Mouse (Mus musculus) hindbrain, embryonic 14.5 days (tissue): ENCODE results near the gene Exosc3. TPM values are rescaled to one million over a fixed set of nuclear protein-coding genes. Genes with fewer than 3 reads are reported as not detected.

ENCODE experiments used
- ATAC-seq: fragments of 200-750 bp; cut with Nextera tagmentation; 2 replicates; pipeline ENCODE4 v1.8.0; 2017; ENCODE audit warnings: moderate number of reproducible peaks, mild to moderate bottlenecking, moderate TSS enrichment, moderate library complexity; ENCODE audit not compliant: low FRiP score
- DNase-seq: peaks from one replicate; pipeline ENCODE4 v3.0.0-alpha.2; 2015; ENCODE audit warnings: low spot score
- H3K27ac ChIP-seq: fragments of 300-500 bp; sonication (generic); 2 replicates; pipeline ENCODE4 v1.5.1; 2014; ENCODE audit warnings: mild to moderate bottlenecking, moderate library complexity
- H3K27me3 ChIP-seq: fragments of 300-500 bp; sonication (generic); 2 replicates; pipeline ENCODE4 v1.6.1; 2014; ENCODE audit warnings: mild to moderate bottlenecking, low read length, mixed read lengths; ENCODE audit not compliant: control insufficient read depth, insufficient read depth
- H3K36me3 ChIP-seq: fragments of 300-500 bp; sonication (generic); replicated peaks from 2 replicates; pipeline ENCODE4 v1.6.1; 2014; ENCODE audit not compliant: control insufficient read depth, insufficient read depth
- H3K4me1 ChIP-seq: fragments of 300-500 bp; sonication (generic); replicated peaks from 2 replicates; pipeline ENCODE4 v1.6.1; 2014; ENCODE audit warnings: antibody characterized with exemption, low read length, mixed read lengths; ENCODE audit not compliant: control insufficient read depth, insufficient read depth
- H3K4me2 ChIP-seq: fragments of 300-500 bp; sonication (generic); replicated peaks from 2 replicates; pipeline ENCODE4 v1.6.1; 2014; ENCODE audit warnings: mild to moderate bottlenecking, moderate library complexity
- H3K4me3 ChIP-seq: fragments of 300-500 bp; sonication (generic); replicated peaks from 2 replicates; pipeline ENCODE4 v1.5.1; 2014; ENCODE audit warnings: mild to moderate bottlenecking, low read length
- H3K9ac ChIP-seq: fragments of 300-500 bp; sonication (generic); 2 replicates; pipeline ENCODE4 v1.6.1; 2014
- H3K9me3 ChIP-seq: fragments of 300-500 bp; sonication (generic); 2 replicates; pipeline ENCODE4 v1.6.1; 2016; ENCODE audit warnings: low read length; ENCODE audit not compliant: control insufficient read depth
- WGBS: fragments of 180-500 bp; shearing (Covaris S2); extraction: QIAGEN DNeasy Blood & Tissue Kit; methylation state at CpG from one replicate; pipeline ENCODE4 v1.1.7; 2014; 5-methylcytosine and 5-hydroxymethylcytosine counted together
- polyA plus RNA-seq: library from polyadenylated mRNA; unstranded; fragments of >200 nt; fragmentation: Nextera tagmentation; extraction: Ambion mirVana; gene quantifications from 2 replicates; pipeline ENCODE4 v1.2.1, GENCODE M21; 2014

Exosc3 gene
- polyA plus RNA-seq, 1 experiment from 2014 or later: 32.2 TPM

DNA sequence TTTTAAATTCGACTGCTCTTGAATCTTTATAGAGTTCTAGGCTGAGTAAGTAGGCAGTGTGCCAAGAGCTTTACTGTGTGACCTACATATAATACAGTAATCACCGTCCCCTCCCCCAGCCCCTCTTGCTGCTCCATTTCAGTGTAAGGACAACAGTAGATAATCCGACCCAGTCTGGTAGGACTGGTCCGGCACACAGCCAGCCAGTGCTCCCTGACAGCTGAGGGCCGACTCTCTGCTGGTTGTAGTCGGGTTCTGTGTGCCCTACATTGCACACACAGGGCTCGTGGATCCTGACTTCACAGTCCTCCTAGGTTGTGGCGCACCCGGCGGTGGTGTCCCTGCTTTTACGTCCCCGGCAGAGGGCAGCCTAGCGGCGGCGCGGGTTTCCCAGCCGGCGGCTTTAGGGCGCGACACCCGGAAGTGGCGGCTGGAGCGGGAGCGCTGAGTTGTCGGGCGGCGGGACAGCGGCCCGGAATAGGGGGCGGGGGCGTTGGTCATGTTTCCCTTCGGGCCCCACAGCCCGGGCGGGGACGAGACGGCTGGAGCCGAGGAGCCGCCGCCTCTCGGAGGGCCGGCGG lies 773 bp downstream of the Exosc3 start, which contains the start of gene Dcaf10:
Dcaf10 (plus strand) TSS at position 433 of the 581 bp plus-strand sequence.
- Histone ChIP-seq H3K27me3 (no peaks in the 10 kb centered on the region), H3K9me3 (no peaks in the 10 kb centered on the region), H3K36me3 (no peaks in the 10 kb centered on the region), H3K4me3 (peak within 1 kb of the TSS; percentile 83), H3K4me1 (peaks cover 22% of the 10 kb centered on the region), H3K9ac (peak within 1 kb of the TSS; percentile 87), H3K4me2 (peak within 1 kb of the TSS; percentile 86), H3K27ac (peak within 1 kb of the TSS; percentile 81)
- WGBS: under 1% methylated on average over 39 of the region's 42 CpGs
- peak; percentile 93 for DNase-seq
- peak; percentile 94 for ATAC-seq

DNA sequence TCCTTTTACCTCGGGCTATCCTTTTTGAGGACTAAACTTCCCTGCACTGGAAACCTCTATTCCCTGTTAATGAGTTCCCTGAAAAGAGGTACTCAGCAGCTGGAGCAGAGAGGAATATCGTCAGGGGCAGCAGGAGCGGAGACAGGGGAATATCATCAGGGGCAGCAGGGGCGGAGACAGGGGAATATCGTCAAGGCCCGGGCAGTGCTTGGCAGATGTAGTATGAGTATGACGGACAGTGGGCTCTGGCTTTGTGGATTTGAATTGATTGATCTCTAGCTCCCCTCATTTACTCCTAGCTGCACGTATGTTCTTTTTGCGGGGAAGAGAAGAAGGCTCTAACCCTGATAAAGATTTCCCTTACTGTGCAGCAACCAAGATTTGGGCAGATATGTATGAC lies 1.3 kb downstream of the Exosc3 start:
- Histone ChIP-seq H3K4me1 (peaks cover 22% of the 10 kb centered on the region), H3K27me3 (no peaks in the 10 kb centered on the region), H3K36me3 (no peaks in the 10 kb centered on the region), H3K9me3 (no peaks in the 10 kb centered on the region), H3K9ac (peak overlapping the region; percentile 87), H3K27ac (peak overlapping the region; percentile 81), H3K4me2 (peak overlapping the region; percentile 86), H3K4me3 (peak overlapping the region; percentile 83; the same call in 1 of the 2 replicates)
- 44% methylated on average over 9 of the region's 9 CpGs for WGBS
- DNase-seq (no peak), ATAC-seq (no peak)

DNA sequence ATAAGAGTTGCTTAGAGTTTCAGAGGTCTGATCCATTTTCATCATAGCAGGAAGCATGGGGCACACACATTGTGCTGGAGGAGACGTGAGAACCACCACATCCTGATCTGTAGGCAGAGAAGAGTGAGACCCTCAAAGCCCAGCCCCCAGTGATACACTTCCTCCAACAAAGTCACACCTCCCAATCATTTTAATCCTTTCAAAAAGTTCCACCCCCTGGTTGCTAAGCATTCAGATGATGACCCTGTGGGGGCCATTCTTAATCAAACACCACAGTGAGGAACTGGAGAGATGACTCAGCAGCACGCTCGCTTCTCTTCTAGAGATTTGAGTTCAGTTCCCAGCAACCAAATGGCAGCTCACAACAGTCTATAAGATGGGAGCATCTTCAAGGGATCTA lies 10.1 kb downstream of the Exosc3 start:
- no peak for ATAC-seq
- Histone ChIP-seq H3K4me1 (no peaks in the 10 kb centered on the region), H3K36me3 (no peaks in the 10 kb centered on the region), H3K9ac (no peak overlapping the region), H3K27ac (no peak overlapping the region), H3K9me3 (no peaks in the 10 kb centered on the region), H3K27me3 (no peaks in the 10 kb centered on the region), H3K4me3 (no peak overlapping the region), H3K4me2 (no peak overlapping the region)
- DNase-seq: no peak
- WGBS: 68% methylated on average over 3 of the region's 3 CpGs

DNA sequence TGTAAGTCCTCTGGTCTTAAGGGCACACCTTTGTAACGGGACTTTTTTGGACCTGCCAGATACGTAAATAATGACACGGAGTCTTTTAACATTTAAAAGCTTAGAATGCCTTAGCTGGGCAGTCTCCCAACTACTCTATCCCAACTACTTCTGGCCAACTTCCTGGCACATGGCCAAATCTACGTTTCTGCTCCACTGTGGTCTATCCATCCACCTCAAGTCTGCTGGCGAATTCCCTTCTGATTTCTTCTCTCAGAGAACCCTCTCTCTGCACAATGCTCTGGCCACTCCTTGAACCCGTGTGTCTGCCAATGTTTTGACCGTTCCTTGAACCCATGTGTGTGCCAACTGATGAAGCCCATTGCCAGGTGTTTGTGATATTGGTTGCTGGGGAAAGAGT lies 11.4 kb downstream of the Exosc3 start:
- Histone ChIP-seq H3K4me3 (no peak overlapping the region), H3K36me3 (no peaks in the 10 kb centered on the region), H3K27ac (no peak overlapping the region), H3K4me1 (no peaks in the 10 kb centered on the region), H3K27me3 (no peaks in the 10 kb centered on the region), H3K9ac (no peak overlapping the region), H3K9me3 (no peaks in the 10 kb centered on the region), H3K4me2 (no peak overlapping the region)
- DNase-seq (no peak), ATAC-seq (no peak)
- 81% methylated on average over 7 of the region's 7 CpGs for WGBS

DNA sequence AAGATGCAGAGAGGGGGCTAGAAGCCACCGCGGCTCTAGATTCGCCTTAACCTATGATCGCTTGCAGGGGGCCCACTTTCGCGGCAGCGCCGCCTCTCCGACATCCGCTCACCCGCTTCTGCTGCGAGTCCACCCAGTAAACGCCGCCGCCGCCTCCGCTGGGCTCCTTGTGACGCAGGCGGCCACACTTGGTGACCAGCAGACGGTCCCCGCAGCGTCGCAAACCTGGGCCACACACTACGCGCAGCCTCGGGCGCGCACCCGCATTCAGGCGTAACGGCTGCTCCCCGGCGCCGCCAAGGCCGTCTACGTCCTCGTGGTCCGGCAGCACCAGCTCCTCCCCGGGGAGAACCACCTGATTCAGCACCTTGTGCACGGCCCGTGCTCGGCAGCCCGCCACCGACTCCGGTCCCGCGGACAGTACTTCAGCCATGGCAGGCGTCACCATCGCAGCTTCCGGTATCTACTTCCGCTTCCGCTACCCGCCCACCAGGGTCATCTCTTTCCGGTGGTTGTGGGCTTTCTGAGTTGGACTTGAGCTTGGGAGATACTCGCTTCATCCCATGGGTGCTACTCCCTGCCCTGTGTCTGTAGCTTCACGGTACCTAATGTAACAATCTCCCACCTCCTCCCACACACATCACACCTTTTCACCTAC lies 22.2 kb downstream of the Exosc3 start:
- peaks cover 15% of the 10 kb centered on the region for H3K4me1 ChIP-seq
- H3K36me3 ChIP-seq: peaks cover 32% of the 10 kb centered on the region
- ATAC-seq (peak; percentile 90), DNase-seq (peak; percentile 81)
- peak overlapping the region; percentile 90 for H3K9ac ChIP-seq
- peak overlapping the region; percentile 92 for H3K4me2 ChIP-seq
- H3K27ac ChIP-seq: peak overlapping the region; percentile 90
- no peaks in the 10 kb centered on the region for H3K9me3 ChIP-seq
- WGBS: 1% methylated on average over 56 of the region's 56 CpGs
- peak overlapping the region; percentile 95 for H3K4me3 ChIP-seq
- peaks cover 30% of the 10 kb centered on the region for H3K27me3 ChIP-seq

DNA sequence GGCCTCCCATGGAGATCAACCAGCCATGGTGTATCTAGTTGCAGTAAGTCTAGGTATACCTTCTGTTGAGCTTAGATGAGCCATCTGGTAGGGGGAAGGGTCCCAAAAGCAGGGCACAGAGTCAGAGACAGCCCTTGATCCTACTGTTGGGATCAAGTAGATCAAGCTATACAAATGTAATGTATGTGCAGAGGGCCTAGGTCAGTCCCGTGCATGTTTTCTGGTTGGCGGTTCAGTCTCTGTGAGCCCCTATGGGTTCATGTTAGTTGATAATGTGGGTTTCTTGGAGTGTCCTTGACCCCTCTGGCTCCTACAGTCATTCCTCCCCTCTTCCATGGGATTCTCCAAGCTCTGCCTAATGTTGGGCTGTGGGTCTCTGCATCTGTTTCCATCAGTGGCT lies 31.5 kb downstream of the Exosc3 start:
- H3K36me3 ChIP-seq: peaks cover 77% of the 10 kb centered on the region
- H3K4me3 ChIP-seq: no peak overlapping the region

DNA sequence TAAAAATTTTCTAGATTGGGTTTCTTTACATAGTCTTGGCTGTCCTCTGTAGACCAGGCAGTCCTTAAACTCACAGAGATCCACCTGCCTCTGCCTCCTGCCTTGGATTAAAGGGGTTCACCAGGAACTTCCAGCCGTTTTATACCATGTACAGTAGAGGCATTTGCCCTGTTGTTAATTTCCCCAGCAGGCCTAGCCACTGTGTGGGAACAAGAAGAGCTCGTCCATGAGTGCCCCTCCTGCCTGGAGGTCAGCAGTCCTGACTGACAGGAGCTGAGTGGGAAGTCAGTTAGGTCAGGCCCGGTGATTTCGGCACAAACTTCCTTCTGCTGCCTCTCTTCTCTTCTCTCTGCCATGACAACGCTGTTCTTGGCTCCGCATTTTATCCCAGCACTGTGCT lies 33.9 kb downstream of the Exosc3 start:
- peaks cover 77% of the 10 kb centered on the region for H3K36me3 ChIP-seq
- H3K27ac ChIP-seq: no peak overlapping the region
- ATAC-seq (no peak), DNase-seq (no peak)
- H3K27me3 ChIP-seq: no peaks in the 10 kb centered on the region
- H3K4me3 ChIP-seq: no peak overlapping the region
- WGBS: 93% methylated on average over 6 of the region's 6 CpGs
- no peak overlapping the region for H3K9ac ChIP-seq
- H3K4me1 ChIP-seq: no peaks in the 10 kb centered on the region
- 0 out of 2 replicates have a peak, but pooled peaks cover 2% of the 10 kb centered on the region for H3K9me3 ChIP-seq
- no peak overlapping the region for H3K4me2 ChIP-seq

More for the DNA sequence above, 31.5 kb downstream of the Exosc3 start:
- Histone ChIP-seq H3K9ac (no peak overlapping the region), H3K9me3 (no peaks in the 10 kb centered on the region), H3K4me1 (no peaks in the 10 kb centered on the region), H3K27me3 (no peaks in the 10 kb centered on the region), H3K4me2 (no peak overlapping the region), H3K27ac (no peak overlapping the region)
- DNase-seq (no peak), ATAC-seq (no peak)
- 94% methylated on average over 2 of the region's 2 CpGs for WGBS

DNA sequence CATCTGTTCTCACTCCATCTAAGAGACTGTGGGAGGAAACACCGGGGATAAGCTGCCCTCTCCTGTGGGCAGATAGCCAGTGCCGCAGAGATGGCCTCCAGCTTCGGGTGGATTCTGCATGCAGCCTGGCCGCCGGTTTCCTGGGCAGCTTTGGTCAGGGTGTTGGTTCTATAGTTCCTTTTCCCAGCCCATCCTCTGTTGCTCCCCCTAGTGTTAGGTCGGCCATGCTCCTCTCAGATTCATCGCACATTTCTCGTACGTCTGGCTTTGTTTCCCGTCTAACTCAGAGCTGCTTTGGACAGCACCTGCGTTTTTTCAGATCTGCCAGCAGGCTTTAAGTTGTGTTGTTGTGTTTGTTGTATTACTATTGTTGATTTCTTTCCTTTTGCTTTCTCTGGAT lies 34.5 kb downstream of the Exosc3 start:
- H3K4me3 ChIP-seq: no peak overlapping the region
- peak; percentile 34 for DNase-seq
- no peak overlapping the region for H3K4me2 ChIP-seq
- H3K27me3 ChIP-seq: no peaks in the 10 kb centered on the region
- 37% methylated on average over 11 of the region's 11 CpGs for WGBS
- H3K9ac ChIP-seq: no peak overlapping the region
- H3K4me1 ChIP-seq: no peaks in the 10 kb centered on the region
- H3K27ac ChIP-seq: no peak overlapping the region
- no peak for ATAC-seq
- peaks cover 81% of the 10 kb centered on the region for H3K36me3 ChIP-seq
- 0 out of 2 replicates have a peak, but pooled peaks cover 2% of the 10 kb centered on the region for H3K9me3 ChIP-seq

DNA sequence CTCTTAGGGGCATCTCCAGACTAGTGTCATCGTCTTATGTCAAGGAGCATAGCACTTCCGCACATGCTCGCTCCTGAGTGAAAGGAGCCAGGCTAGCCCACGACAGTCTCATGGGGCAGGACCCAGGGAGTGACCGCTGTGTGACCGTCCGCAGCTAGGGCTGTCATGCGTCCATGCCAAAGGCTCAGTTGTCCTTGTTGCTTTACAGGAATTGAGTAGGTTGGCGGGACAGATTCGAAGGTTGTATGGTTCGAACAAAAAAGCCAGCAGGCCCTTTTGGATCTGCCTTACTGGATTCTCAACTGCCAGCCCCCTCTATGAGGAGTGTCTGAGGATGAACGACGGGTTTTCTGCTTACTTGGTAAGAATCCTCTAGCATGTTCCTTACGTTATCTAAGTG lies 37.0 kb downstream of the Exosc3 start:
- 96% methylated on average over 14 of the region's 14 CpGs for WGBS
- ATAC-seq: no peak
- no peak overlapping the region for H3K27ac ChIP-seq
- no peak overlapping the region for H3K9ac ChIP-seq
- no peak for DNase-seq
- H3K27me3 ChIP-seq: no peaks in the 10 kb centered on the region
- H3K4me2 ChIP-seq: no peak overlapping the region
- H3K36me3 ChIP-seq: peaks cover 88% of the 10 kb centered on the region
- H3K4me1 ChIP-seq: no peaks in the 10 kb centered on the region
- H3K4me3 ChIP-seq: no peak overlapping the region
- 0 out of 2 replicates have a peak, but pooled peaks cover 2% of the 10 kb centered on the region for H3K9me3 ChIP-seq
